Mouse (Mus musculus): Measurements from ENCODE around the gene Mthfsd.

DNA sequence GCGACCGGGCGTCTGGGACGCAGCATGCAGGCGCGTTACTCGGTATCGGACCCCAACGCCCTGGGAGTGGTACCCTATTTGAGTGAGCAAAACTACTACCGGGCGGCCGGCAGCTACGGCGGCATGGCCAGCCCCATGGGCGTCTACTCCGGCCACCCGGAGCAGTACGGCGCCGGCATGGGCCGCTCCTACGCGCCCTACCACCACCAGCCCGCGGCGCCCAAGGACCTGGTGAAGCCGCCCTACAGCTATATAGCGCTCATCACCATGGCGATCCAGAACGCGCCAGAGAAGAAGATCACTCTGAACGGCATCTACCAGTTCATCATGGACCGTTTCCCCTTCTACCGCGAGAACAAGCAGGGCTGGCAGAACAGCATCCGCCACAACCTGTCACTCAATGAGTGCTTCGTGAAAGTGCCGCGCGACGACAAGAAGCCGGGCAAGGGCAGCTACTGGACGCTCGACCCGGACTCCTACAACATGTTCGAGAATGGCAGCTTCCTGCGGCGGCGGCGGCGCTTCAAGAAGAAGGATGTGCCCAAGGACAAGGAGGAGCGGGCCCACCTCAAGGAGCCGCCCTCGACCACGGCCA is 8.5 kb upstream of the Mthfsd start:
- 0 out of 2 replicates have a peak, but pooled peaks have one; percentile 5 for TF ChIP-seq CTCF (IDR thresholded peaks at IDR 0.05; ENCODE audit: low read depth)
- TF ChIP-seq EP300 (optimal IDR thresholded peaks at IDR 0.05): no peak
